Mouse (Mus musculus) cerebellum, adult 2 months (tissue): ENCODE data around the gene Med27. TPM values are rescaled to one million over a fixed set of nuclear protein-coding genes. Genes with fewer than 3 reads are reported as not detected.
A peak's percentile ranks its signal among the peaks of the same experiment; 100 is the strongest.

ENCODE experiments used
- DNase-seq, 2 experiments: peaks; one replicate each; pipeline ENCODE4 v3.0.0; 2021
- H3K27ac ChIP-seq: fragments of 200-500 bp; 2 replicates; pipeline ENCODE4 v1.5.1; 2012; ENCODE audit warnings: low read length, control low read depth, inconsistent platforms; ENCODE audit not compliant: insufficient read depth
- H3K27me3 ChIP-seq: fragments of 200-500 bp; 2 replicates; pipeline ENCODE4 v1.6.1; 2012; ENCODE audit warnings: inconsistent platforms, mild to moderate bottlenecking, low read length, moderate library complexity; ENCODE audit not compliant: control insufficient read depth, insufficient read depth
- H3K4me1 ChIP-seq: fragments of 200-500 bp; 2 replicates; pipeline ENCODE4 v1.6.1; 2011; ENCODE audit warnings: low read length; ENCODE audit not compliant: control insufficient read depth, insufficient read depth
- H3K4me3 ChIP-seq: fragments of 200-500 bp; replicated peaks from 2 replicates; pipeline ENCODE3; 2011; ENCODE audit warnings: mild to moderate bottlenecking, low read depth, low read length, control low read depth; ENCODE audit not compliant: insufficient read depth
- CTCF ChIP-seq: fragments of 200-500 bp; IDR thresholded peaks from 2 replicates; pipeline ENCODE4 v1.5.1; 2011; ENCODE audit warnings: low read depth, mild to moderate bottlenecking, control low read depth, low read length, moderate library complexity, borderline replicate concordance; ENCODE audit not compliant: insufficient read depth
- POLR2A ChIP-seq: fragments of 200-500 bp; IDR thresholded peaks from 2 replicates; pipeline ENCODE4 v1.6.1; 2011; ENCODE audit warnings: low read length, control low read depth, borderline replicate concordance; ENCODE audit not compliant: insufficient read depth
- WGBS: fragments of 180-500 bp; shearing (Covaris S2); methylation state at CpG from one replicate; pipeline ENCODE4 v1.1.7; 2018; 5-methylcytosine and 5-hydroxymethylcytosine counted together
- polyA plus RNA-seq: library from polyadenylated mRNA; depleted of rRNA; stranded (reverse); fragments of >200 nt; gene quantifications from 2 replicates; pipeline ENCODE4 v1.2.3, GENCODE M21; 2012

The Med27 gene
- polyA plus RNA-seq, 1 experiment: 45.3 TPM

DNA sequence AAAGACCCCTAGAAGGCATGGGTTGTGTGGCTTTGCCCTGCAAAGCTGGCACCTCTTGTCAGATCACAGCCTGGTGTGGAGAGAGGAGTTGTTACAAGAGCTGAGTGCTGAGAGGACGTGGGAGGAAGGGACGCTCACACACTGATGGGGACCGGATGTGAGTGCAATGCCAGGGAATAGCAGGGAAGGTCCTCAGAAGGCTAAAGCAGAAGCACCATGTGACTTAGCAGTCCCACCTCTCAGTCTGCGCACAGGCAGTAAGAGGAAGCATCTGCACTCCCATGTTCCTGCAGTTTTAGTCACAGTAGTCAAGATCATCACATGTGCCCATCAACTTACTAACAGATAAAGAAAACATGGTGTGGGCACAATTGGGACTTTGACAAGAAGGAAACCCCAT lies 119.8 kb downstream of the Med27 start:
- no peak for TF ChIP-seq CTCF
- TF ChIP-seq POLR2A: no peak
- no peaks in the 10 kb centered on the region for H3K27me3 ChIP-seq
- no peak overlapping the region for H3K27ac ChIP-seq
- H3K4me3 ChIP-seq: no peak overlapping the region
- DNase-seq: no peak
- H3K4me1 ChIP-seq: peaks cover 25% of the 10 kb centered on the region
- 80% methylated on average over 4 of the region's 4 CpGs for WGBS

DNA sequence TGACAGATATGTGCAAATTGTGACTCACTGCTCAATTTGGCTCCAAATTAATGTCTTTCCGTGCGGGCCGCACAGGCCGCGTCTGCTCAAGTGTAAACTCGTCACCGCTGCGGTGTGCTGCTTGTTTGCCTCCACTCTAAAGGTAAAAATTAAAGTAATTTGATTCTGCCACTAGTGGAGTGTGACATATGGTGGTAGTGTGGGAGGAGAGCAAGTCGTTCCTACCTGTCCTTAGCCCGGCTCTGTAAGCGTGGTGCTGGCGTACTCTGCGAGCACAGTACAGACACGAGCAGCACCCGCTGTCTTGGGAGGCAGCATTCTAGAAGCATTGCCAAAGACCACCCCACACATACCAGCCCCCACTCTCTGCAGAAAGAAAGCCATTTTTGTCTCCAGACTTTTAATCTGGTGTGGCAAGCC lies 121.9 kb downstream of the Med27 start:
- H3K27me3 ChIP-seq: no peaks in the 10 kb centered on the region
- no peak overlapping the region for H3K27ac ChIP-seq
- DNase-seq: peak; percentile 53 to 77
- 15% methylated on average over 15 of the region's 15 CpGs for WGBS
- no peak overlapping the region for H3K4me3 ChIP-seq
- TF ChIP-seq CTCF: no peak
- no peak for TF ChIP-seq POLR2A
- peaks cover 25% of the 10 kb centered on the region for H3K4me1 ChIP-seq

DNA sequence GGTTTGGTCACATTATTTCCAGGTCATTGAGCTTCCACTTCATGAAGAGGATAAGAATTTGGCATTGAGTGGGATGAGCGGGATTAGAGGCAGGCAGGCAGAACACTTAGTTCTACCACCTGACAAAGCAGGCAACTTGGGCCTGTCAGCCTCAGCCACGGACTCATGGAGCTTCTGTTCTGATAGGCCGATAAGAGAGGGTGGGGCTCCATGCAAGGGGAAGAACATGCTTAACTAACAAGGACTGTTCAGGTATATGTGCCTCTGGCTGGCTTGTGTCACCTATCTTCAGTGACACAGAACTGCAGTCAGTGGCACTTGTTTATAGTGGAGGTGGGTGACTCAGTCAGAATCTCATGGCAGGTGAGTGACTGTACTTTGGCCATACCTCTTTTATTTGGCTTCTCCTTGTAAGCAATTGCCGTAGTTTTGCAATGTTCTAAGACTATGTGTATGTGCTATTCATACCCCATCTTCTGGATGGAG lies 126.4 kb downstream of the Med27 start:
- no peak overlapping the region for H3K4me3 ChIP-seq
- no peak overlapping the region for H3K27ac ChIP-seq
- WGBS: 88% methylated on average over 4 of the region's 4 CpGs
- TF ChIP-seq CTCF (no peak), POLR2A (no peak)
- peaks cover 13% of the 10 kb centered on the region for H3K4me1 ChIP-seq
- H3K27me3 ChIP-seq: no peaks in the 10 kb centered on the region
- DNase-seq: no peak

DNA sequence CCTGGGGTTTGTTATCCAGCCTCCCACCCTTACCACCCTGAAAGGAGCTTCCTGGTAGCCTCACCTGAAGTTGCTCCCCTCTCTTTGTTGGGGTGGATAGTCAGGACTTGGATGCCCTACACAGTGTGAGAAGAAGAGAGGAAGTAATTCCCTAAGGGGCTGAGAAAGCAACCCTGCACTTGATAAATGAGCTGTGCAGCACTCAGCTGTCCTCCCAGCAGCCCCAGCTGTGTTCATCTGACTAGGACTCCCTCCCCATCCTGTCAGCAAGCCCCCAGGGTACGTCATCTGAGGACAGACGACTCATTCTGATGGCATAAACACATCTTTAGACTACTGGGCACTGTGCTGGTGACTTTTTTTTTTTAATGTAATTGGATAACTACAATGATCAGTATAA lies 127.3 kb downstream of the Med27 start:
- Histone ChIP-seq H3K27me3 (no peaks in the 10 kb centered on the region), H3K4me3 (no peak overlapping the region), H3K27ac (no peak overlapping the region), H3K4me1 (peaks cover 8% of the 10 kb centered on the region)
- WGBS: 72% methylated on average over 2 of the region's 2 CpGs
- no peak for TF ChIP-seq CTCF
- TF ChIP-seq POLR2A: no peak
- no peak for DNase-seq

DNA sequence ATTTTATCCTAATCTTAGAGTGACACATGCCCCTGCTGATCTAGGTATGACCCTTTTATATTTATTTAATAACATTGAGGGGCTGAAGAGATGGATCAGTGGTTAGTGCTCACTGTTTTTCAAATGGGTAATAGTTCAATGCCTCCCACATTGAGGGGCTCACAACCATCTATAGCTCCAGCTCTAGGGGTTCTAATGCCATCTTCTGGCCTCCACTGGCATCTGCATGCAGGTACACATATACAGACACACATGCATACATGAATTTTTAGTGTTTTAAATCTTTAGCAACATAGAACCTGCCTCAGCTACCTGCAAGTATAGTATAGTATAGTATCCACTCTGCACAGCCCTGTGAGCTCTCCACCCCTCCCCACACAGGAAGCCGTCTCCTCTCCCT lies 130.1 kb downstream of the Med27 start:
- DNase-seq: no peak
- WGBS: 97% methylated on average over 1 of the region's 1 CpGs
- no peak for TF ChIP-seq CTCF
- TF ChIP-seq POLR2A: no peak
- no peak overlapping the region for H3K27ac ChIP-seq
- no peaks in the 10 kb centered on the region for H3K27me3 ChIP-seq
- peaks cover under 1% of the 10 kb centered on the region; the same call in 1 of the 2 replicates for H3K4me1 ChIP-seq
- no peak overlapping the region for H3K4me3 ChIP-seq

DNA sequence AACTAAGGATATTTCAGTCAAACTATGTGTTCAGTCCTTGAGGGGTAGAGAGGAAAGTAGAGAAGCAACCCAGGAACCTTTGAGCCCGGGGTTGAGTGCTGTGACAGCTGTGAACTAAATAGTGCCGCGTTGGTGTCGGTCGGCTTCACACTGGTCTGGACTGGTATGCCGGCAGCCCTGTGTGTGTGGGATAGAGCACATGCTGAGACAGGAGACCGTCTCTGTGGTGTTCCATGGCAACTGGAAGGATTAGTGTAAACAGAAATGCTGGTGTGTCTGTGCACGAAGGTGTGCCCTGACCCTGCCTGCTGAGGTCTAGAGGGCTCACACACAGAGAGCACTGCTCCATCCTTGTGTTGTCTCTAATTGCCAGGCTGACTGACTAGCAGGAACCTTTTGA lies 135.2 kb downstream of the Med27 start:
- H3K4me3 ChIP-seq: no peak overlapping the region
- H3K4me1 ChIP-seq: peaks cover 4% of the 10 kb centered on the region; the same call in 1 of the 2 replicates
- H3K27ac ChIP-seq: no peak overlapping the region
- H3K27me3 ChIP-seq: no peaks in the 10 kb centered on the region
- 36% methylated on average over 8 of the region's 8 CpGs for WGBS
- no peak for DNase-seq
- TF ChIP-seq CTCF (no peak), POLR2A (no peak)

DNA sequence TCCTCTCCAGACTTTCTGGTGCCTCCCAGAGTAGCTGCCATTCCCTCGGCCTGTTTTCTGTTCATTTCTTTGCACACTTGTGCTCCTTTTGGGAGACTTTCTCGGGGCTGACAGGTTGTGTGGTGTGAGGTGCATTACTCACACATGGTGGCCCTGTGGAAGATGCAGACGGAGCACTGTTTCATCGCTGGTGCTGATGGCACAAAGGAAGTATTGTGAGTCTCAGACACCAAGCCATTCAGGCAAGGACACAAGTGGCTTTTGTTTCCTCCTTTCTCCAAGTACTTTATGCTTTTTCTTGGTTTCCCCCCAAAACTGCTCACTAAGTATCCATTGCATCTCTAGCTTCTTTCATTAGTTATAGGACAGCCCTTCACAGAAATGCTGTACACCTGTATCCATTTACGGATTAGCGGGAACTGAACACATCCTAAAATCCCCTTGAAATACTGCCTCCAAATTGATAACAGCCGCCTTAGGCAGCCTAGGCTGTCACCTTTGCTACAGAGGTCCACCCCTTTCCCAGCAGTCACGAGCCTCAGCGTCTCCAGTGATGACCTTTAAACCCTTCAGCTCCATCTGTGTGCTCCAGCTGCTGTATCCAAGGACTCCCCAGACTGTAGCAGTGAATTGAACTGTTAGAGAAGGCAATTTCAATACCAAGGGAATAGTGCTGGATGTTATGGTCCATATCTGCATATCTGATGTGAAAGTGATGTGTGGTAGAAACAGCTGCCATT lies 136.5 kb downstream of the Med27 start:
- Histone ChIP-seq H3K4me3 (no peak overlapping the region), H3K27ac (no peak overlapping the region), H3K27me3 (no peaks in the 10 kb centered on the region), H3K4me1 (peaks cover 4% of the 10 kb centered on the region; the same call in 1 of the 2 replicates)
- no peak for TF ChIP-seq POLR2A
- no peak for DNase-seq
- WGBS: 84% methylated on average over 9 of the region's 9 CpGs

DNA sequence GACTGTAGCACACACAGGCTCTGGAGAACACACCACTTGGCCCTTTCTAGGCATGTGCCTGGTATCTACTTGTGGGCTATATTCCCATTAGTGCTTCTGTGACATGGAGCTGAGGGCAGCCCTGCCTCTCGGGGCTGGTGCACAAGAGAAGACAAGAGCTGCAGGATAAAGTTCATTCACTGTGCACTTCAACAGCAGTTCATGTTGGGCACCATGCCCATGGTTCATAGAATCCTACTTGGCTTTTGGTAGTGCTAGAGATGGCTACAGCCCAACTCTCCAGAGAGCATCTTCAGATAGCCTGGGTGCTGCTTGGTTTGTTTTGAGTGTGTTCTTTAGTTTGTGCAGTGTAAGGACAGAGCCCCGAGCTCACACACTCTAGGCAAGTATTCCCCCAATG lies 138.9 kb downstream of the Med27 start:
- H3K27ac ChIP-seq: no peak overlapping the region
- WGBS: 75% methylated on average over 2 of the region's 2 CpGs
- H3K4me1 ChIP-seq: peaks cover 8% of the 10 kb centered on the region; the same call in 1 of the 2 replicates
- no peak for DNase-seq
- H3K27me3 ChIP-seq: no peaks in the 10 kb centered on the region
- no peak overlapping the region for H3K4me3 ChIP-seq
- TF ChIP-seq CTCF (no peak), POLR2A (no peak)
